Mouse (Mus musculus): Measurements from ENCODE around the gene Ccdc86.

Ccdc86 gene

GRCm38 (mm10) chr19:10907891-10908290 is 41.2 kb downstream of the Ccdc86 start:
- peak in 1 of 2 experiments; percentile 53 for DNase-seq (ENCODE audit: low spot score in 2 of 2)

GRCm38 (mm10) chr19:10905728-10906000 is 43.4 kb downstream of the Ccdc86 start:
- DNase-seq (ENCODE audit: low spot score in 2 of 2) = no peak

- no peak for DNase-seq (ENCODE audit: low spot score in 2 of 2)
These were observed 43.9 kb downstream of the Ccdc86 start for GRCm38 (mm10) chr19:10904927-10905727.

- DNase-seq (ENCODE audit: low spot score in 2 of 2) = no peak
These were observed 44.6 kb downstream of the Ccdc86 start for GRCm38 (mm10) chr19:10904512-10904911.

GRCm38 (mm10) chr19:10901046-10901445 is 48.0 kb downstream of the Ccdc86 start:
- DNase-seq (ENCODE audit: low spot score in 2 of 2) = no peak

- DNase-seq (ENCODE audit: low spot score in 2 of 2) = no peak
These were observed 48.8 kb downstream of the Ccdc86 start for GRCm38 (mm10) chr19:10900315-10900714.

- no peak for DNase-seq (ENCODE audit: low spot score in 2 of 2)
These were observed 51.6 kb downstream of the Ccdc86 start for GRCm38 (mm10) chr19:10897491-10897890.

- DNase-seq (ENCODE audit: low spot score in 2 of 2) = no peak
These were observed 52.2 kb downstream of the Ccdc86 start for GRCm38 (mm10) chr19:10896849-10897248.

- no peak for DNase-seq (ENCODE audit: low spot score in 2 of 2)
These were observed 53.4 kb downstream of the Ccdc86 start for GRCm38 (mm10) chr19:10895708-10896107.

GRCm38 (mm10) chr19:10895016-10895528 is 54.0 kb downstream of the Ccdc86 start, which contains the start of gene Prpf19:
TSS of gene Prpf19 (plus strand) at chr19:10895231.
- peak; percentile 90 to 93 for DNase-seq (ENCODE audit: low spot score in 2 of 2)

- no peak for DNase-seq (ENCODE audit: low spot score in 2 of 2)
These were observed 56.9 kb downstream of the Ccdc86 start for GRCm38 (mm10) chr19:10892201-10892600.
